ENCODE assay signal across 8 mouse cellular contexts in genomic region chr4:32862011-32862750, GRCm38 (mm10).
DNase-seq lines count a peak whose midpoint lies in the region; ATAC-seq lines count a peak whose summit lies in the region.

No protein-coding gene starts in this region.

- H3K27me3 ChIP-seq in kidney, embryonic 15.5 days, result peaks cover 7% of the 10 kb centered on the region
- no peaks in the 10 kb centered on the region for H3K27me3 ChIP-seq in embryonic facial prominence, embryonic 10.5 days (replicated peaks; ENCODE audit: low read depth, poor library complexity, severe bottlenecking)
- peaks cover 54% of the 10 kb centered on the region for H3K27me3 ChIP-seq in megakaryocyte, embryonic 14.5 days (replicated peaks)
- peaks cover 8% of the 10 kb centered on the region; the same call in 1 of the 2 replicates for H3K27me3 ChIP-seq in stomach, embryonic 15.5 days (replicated peaks)

- no peaks in the 10 kb centered on the region for H3K9me3 ChIP-seq in kidney, embryonic 15.5 days (replicated peaks)
- no peaks in the 10 kb centered on the region for H3K9me3 ChIP-seq in embryonic facial prominence, embryonic 10.5 days
- H3K9me3 ChIP-seq in megakaryocyte, embryonic 14.5 days, result no peaks in the 10 kb centered on the region
- no peaks in the 10 kb centered on the region for H3K9me3 ChIP-seq in stomach, embryonic 15.5 days

- no peaks in the 10 kb centered on the region for H3K36me3 ChIP-seq in kidney, embryonic 15.5 days
- H3K36me3 ChIP-seq in embryonic facial prominence, embryonic 10.5 days (replicated peaks), result no peaks in the 10 kb centered on the region; the same call in 1 of the 2 replicates
- no peaks in the 10 kb centered on the region for H3K36me3 ChIP-seq in megakaryocyte, embryonic 14.5 days (replicated peaks; ENCODE audit: low read length)
- no peaks in the 10 kb centered on the region for H3K36me3 ChIP-seq in stomach, embryonic 15.5 days

- no peak for DNase-seq in kidney, adult 9 months
- peak; percentile 50 for DNase-seq in embryonic facial prominence, embryonic 10.5 days (ENCODE audit: low spot score)
- no peak for DNase-seq in lung, adult 18-20 months
- no peak for DNase-seq in gastrocnemius, adult 18-20 months (ENCODE audit: low spot score)

- no peak overlapping the region for H3K4me3 ChIP-seq in kidney, embryonic 15.5 days (replicated peaks)
- no peak overlapping the region for H3K4me3 ChIP-seq in embryonic facial prominence, embryonic 10.5 days
- H3K4me3 ChIP-seq in megakaryocyte, embryonic 14.5 days (replicated peaks), result peak overlapping the region; percentile 62
- no peak overlapping the region for H3K4me3 ChIP-seq in stomach, embryonic 15.5 days (replicated peaks)

- H3K27ac ChIP-seq in kidney, embryonic 15.5 days, result no peak overlapping the region
- H3K27ac ChIP-seq in embryonic facial prominence, embryonic 10.5 days (replicated peaks), result peak overlapping the region; percentile 1; the same call in 1 of the 2 replicates
- no peak overlapping the region for H3K27ac ChIP-seq in stomach, embryonic 15.5 days

- no peak overlapping the region for H3K4me2 ChIP-seq in kidney, embryonic 15.5 days
- no peak overlapping the region for H3K4me2 ChIP-seq in stomach, embryonic 15.5 days

- no peak overlapping the region for H3K9ac ChIP-seq in kidney, embryonic 15.5 days
- no peak overlapping the region for H3K9ac ChIP-seq in stomach, embryonic 15.5 days

- peaks cover 27% of the 10 kb centered on the region for H3K4me1 ChIP-seq in kidney, embryonic 15.5 days
- peaks cover 49% of the 10 kb centered on the region for H3K4me1 ChIP-seq in embryonic facial prominence, embryonic 10.5 days
- peaks cover 24% of the 10 kb centered on the region for H3K4me1 ChIP-seq in megakaryocyte, embryonic 14.5 days
- no peaks in the 10 kb centered on the region; the same call in 1 of the 2 replicates for H3K4me1 ChIP-seq in stomach, embryonic 15.5 days

- WGBS in kidney, embryonic 15.5 days, result 69% methylated on average over 15 of the region's 15 CpGs
- 76% methylated on average over 15 of the region's 15 CpGs for WGBS in embryonic facial prominence, embryonic 10.5 days
- 61% methylated on average over 15 of the region's 15 CpGs for WGBS in stomach, embryonic 15.5 days

- 0 out of 2 replicates have a peak, but pooled peaks have one; percentile 55 for ATAC-seq in kidney, embryonic 15.5 days (replicated peaks; ENCODE audit: low FRiP score)
- ATAC-seq in inflammation-experienced regulatory T-cells, adult 6 months, result peak; percentile 60
- ATAC-seq in stomach, embryonic 15.5 days (ENCODE audit: insufficient read depth, low FRiP score, low read depth), result peak; percentile 76; the same call in 1 of the 2 replicates
